In the genomic region with DNA sequence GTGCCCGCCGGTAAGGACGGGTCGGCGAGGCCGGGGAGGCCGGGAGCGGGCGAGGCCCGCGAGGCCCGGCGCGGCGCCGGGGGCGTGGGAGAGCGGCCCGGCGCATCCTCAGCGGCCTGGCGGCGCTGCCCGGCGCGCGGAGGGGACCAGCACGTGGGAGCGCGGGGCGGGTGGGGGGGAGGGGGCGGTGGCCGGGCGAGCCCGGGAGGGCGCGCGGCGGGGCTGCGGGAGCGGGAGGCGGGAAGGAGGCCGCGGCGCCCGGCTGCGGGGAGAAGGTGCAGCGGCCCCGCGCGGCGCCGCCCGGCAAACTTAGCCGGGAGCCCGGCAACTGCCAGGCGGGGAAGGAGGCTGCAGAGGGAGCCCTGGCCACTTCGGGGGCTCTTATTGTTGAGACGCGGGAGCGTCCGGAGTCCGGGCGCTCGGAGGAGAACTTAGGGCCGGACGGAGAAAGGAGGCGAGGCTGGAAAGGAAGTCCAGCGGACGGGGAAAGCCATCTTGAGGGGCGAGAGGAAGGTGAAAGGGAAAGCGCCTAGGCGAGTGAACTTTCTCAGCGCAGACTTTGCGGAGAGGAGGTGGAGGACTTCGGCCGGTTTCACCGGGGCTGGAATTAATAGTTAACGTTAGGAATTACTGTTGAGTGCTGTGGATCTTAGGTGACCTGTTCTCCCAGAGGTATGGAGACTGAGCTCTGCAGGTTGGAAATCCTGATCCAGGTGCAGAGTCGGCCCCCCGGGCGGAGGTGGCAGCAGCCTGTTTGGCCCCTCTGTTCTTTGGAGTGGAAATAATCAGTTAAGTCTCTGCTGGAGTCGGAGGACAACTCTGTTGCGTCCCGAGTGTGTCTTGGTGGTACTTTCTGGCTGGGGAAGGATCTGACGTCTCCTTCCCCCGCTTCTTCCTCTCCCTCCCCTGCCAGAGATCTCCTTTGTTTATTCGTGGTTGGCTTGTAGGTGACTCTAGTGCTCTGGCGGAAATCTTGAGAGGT, we compare ENCODE assay signal across 7 mouse cellular contexts. TPM values are rescaled to one million over a fixed set of nuclear protein-coding genes. Genes with fewer than 3 reads are reported as not detected.
DNase-seq lines count a peak whose midpoint lies in the region; ATAC-seq and TF ChIP-seq lines count a peak whose summit lies in the region.

No protein-coding gene starts in this region.

- no peaks in the 10 kb centered on the region for H3K9me3 ChIP-seq in hindbrain, postnatal 0 days (ENCODE audit: low read length)

- H3K4me3 ChIP-seq in hindbrain, postnatal 0 days (ENCODE audit: low read length): peak overlapping the region; percentile 90

- peaks cover 3% of the 10 kb centered on the region for H3K4me1 ChIP-seq in hindbrain, postnatal 0 days (ENCODE audit: insufficient read depth, low read length)

- H3K27me3 ChIP-seq in hindbrain, postnatal 0 days (ENCODE audit: insufficient read depth, low read length): no peaks in the 10 kb centered on the region

- no peak for TF ChIP-seq CTCF in hindbrain, postnatal 0 days (IDR thresholded peaks at IDR 0.05; ENCODE audit: low read depth)

- peak overlapping the region; percentile 91 for H3K27ac ChIP-seq in hindbrain, postnatal 0 days

- DNase-seq in ZHBTc4 (ENCODE audit: low read depth, low spot score): peak; percentile 67
- peak; percentile 34 to 47 for DNase-seq in cerebellum, postnatal 14 days
- peak; percentile 11 to 18 for DNase-seq in gastrocnemius, adult 8-10 months (ENCODE audit: low spot score in 2 of 2)
- DNase-seq in hindbrain, postnatal 0 days (ENCODE audit: low spot score): peak; percentile 61
- DNase-seq in left cerebral cortex, postnatal 36 days (ENCODE audit: low spot score in 2 of 2): peak; percentile 6 to 25
- DNase-seq in mesoderm, embryonic 11.5 days (ENCODE audit: low read depth, low spot score): peak; percentile 54
- peak; percentile 5 to 7 for DNase-seq in right cerebral cortex, postnatal 36 days (ENCODE audit: low spot score in 2 of 2)

- peak overlapping the region; percentile 93 for H3K9ac ChIP-seq in hindbrain, postnatal 0 days (replicated peaks; ENCODE audit: low read length)

- intact Hi-C loops in left cerebral cortex, postnatal 36 days (cut with DNase I): no loop called here

- H3K4me2 ChIP-seq in hindbrain, postnatal 0 days (ENCODE audit: low read depth, low read length): peak overlapping the region; percentile 98

- ATAC-seq in hindbrain, postnatal 0 days: peak; percentile 30

- under 1% methylated on average over 49 of the region's 89 CpGs for WGBS in hindbrain, postnatal 0 days

- no peaks in the 10 kb centered on the region for H3K36me3 ChIP-seq in hindbrain, postnatal 0 days (ENCODE audit: insufficient read depth, low read length)

RNA-seq across cellular contexts. Expression of a gene that starts 0.8 kb away (rescaled TPM):
- 10 to 100 TPM in 3 of 4 experiments, 1 to 10 TPM in 1; 9.6 to 15.4 (median 12.6) TPM for total RNA-seq in gastrocnemius, adult 8-10 months (2022)
- 15.1 and 15.6 TPM in 2 replicates for total RNA-seq in hindbrain, postnatal 0 days (2014; rRNA removed)
- 14.5 and 16.7 TPM in 2 replicates for polyA plus RNA-seq in hindbrain, postnatal 0 days (2015; fragmentation: Nextera tagmentation; extraction: Ambion mirVana)
- total RNA-seq in left cerebral cortex, postnatal 36 days (2021): 10 to 100 TPM; 19.4 to 21.6 TPM

Comparison
In these comparisons a context has a peak if more than half of its experiments do, and no peak if none do; other contexts are left out.
1. Peak in every context shown above with its lines: DNase-seq, ATAC-seq, H3K4me3 ChIP-seq and H3K27ac ChIP-seq.
2. DNase-seq: peak in every context shown above with its lines; median percentile 67 in ZHBTc4; 61 in hindbrain, postnatal 0 days; 54 in mesoderm, embryonic 11.5 days; 40 in cerebellum, postnatal 14 days; 16 in left cerebral cortex, postnatal 36 days; 14 in gastrocnemius, adult 8-10 months; 6 in right cerebral cortex, postnatal 36 days.